Mouse (Mus musculus): ENCODE data around the gene Cetn4. TPM values are rescaled to one million over a fixed set of nuclear protein-coding genes. Genes with fewer than 3 reads are reported as not detected.

Cetn4 gene
- total RNA-seq, 2 experiments from 2014 or later, result 9.1 to 9.3 TPM

Other genes starting within 250 kb of the Cetn4 start
- not detected for gene Adad1, start 249.2 kb downstream of the Cetn4 start, total RNA-seq (2021)
- gene Il2, start 186.7 kb downstream of the Cetn4 start, total RNA-seq (2021), result not detected
- under 1 TPM in 1 of 2 experiments, not detected in 1; 0.09 TPM for gene Il21, start 80.1 kb downstream of the Cetn4 start, total RNA-seq (2021)
- 1 to 10 TPM; 4.6 to 5.3 TPM for gene Bbs12, start 154 bp downstream of the Cetn4 start, total RNA-seq (2021)
- gene Fgf2, start 35.6 kb upstream of the Cetn4 start, total RNA-seq (2021), result 1 to 10 TPM; 5.3 to 6.0 TPM
- gene Spata5, start 107.2 kb upstream of the Cetn4 start, total RNA-seq (2021), result 10 to 100 TPM; 21.0 to 21.4 TPM
- 1 to 10 TPM; 6.1 to 6.8 TPM for gene Nudt6, start 107.5 kb upstream of the Cetn4 start, total RNA-seq (2021)

Measured in layer of hippocampus, postnatal 14 days (tissue).